Mouse (Mus musculus) megakaryocyte, embryonic 14.5 days (primary cell): ENCODE measurements around the gene Dgki. TPM values are rescaled to one million over a fixed set of nuclear protein-coding genes. Genes with fewer than 3 reads are reported as not detected.

Experiments used
- H3K27me3 ChIP-seq: replicated peaks from 2 replicates; pipeline ENCODE3; 2012; ENCODE audit warnings: inconsistent platforms
- H3K36me3 ChIP-seq: replicated peaks from 2 replicates; pipeline ENCODE3; 2012; ENCODE audit warnings: low read length, inconsistent platforms, mixed read lengths
- H3K4me1 ChIP-seq: 2 replicates; pipeline ENCODE4 v1.6.1; 2012; ENCODE audit warnings: inconsistent platforms
- H3K4me3 ChIP-seq: replicated peaks from 2 replicates; pipeline ENCODE3; 2012; ENCODE audit warnings: moderate library complexity, mild to moderate bottlenecking, inconsistent platforms
- H3K9me3 ChIP-seq: 2 replicates; pipeline ENCODE4 v1.6.1; 2012; ENCODE audit warnings: inconsistent platforms
- FLI1 ChIP-seq: IDR thresholded peaks from 2 replicates; pipeline ENCODE4 v1.6.1; 2012; ENCODE audit warnings: low read length, inconsistent platforms, mixed read lengths
- GATA1 ChIP-seq: IDR thresholded peaks from 3 replicates; pipeline ENCODE4 v1.6.1; 2012; ENCODE audit warnings: mixed read lengths, low read length, inconsistent platforms, borderline replicate concordance
- polyA plus RNA-seq: library from polyadenylated mRNA; stranded (reverse); fragments of >175 nt; gene quantifications from 2 replicates; pipeline ENCODE4 v1.2.3, GENCODE M21; 2012; ENCODE audit warnings: low replicate concordance; ENCODE audit not compliant: insufficient read depth

The Dgki gene
- polyA plus RNA-seq, 1 experiment, result 0.02 TPM

DNA sequence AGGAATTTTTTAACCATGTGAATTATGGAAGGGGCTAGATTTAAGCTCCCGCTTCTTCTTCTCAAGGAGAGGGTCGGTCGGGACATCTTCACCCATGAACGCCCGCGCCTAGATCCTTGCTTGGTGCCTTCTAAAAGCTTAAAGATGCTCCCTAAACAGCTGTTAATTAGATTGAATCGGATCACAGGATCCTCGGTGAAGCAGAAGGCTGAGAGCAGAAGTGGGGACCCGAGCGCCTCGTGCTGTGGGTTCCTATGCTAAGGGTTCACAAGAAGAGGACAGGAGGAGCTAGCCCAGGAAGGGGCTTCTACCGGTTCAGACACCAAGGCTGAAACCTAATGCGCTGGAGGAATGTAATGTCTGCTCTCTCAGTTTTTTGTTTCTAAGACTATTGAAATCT lies 508 bp upstream of the Dgki start:
- Histone ChIP-seq H3K27me3 (peaks cover 63% of the 10 kb centered on the region), H3K9me3 (peaks cover 6% of the 10 kb centered on the region), H3K36me3 (no peaks in the 10 kb centered on the region), H3K4me1 (peaks cover 22% of the 10 kb centered on the region), H3K4me3 (no peak overlapping the region)
- TF ChIP-seq GATA1, result no peak
- no peak for TF ChIP-seq FLI1

DNA sequence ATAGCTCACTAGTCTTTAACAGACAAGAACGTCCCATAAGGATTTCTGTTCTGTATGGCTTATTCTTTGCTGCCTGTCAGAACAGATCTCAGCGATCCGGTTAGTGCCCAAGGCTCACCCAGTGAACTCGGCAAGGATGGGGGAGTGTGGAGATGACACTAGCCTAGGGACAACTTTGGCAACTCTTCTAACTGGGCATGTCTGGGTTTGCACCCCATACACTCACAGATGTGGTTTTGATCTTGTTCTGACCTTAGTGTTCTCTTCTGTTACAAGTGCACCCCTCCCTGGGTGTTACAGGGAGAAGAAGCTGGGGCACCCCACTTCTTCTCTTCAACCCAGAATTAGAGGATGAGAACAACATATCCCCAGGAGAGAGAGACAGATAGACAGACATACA lies 1.0 kb downstream of the Dgki start:
- no peak for TF ChIP-seq GATA1
- no peak for TF ChIP-seq FLI1
- Histone ChIP-seq H3K27me3 (peaks cover 61% of the 10 kb centered on the region), H3K9me3 (peaks cover 5% of the 10 kb centered on the region), H3K4me3 (peak overlapping the region; percentile 88), H3K4me1 (peaks cover 22% of the 10 kb centered on the region), H3K36me3 (no peaks in the 10 kb centered on the region)

DNA sequence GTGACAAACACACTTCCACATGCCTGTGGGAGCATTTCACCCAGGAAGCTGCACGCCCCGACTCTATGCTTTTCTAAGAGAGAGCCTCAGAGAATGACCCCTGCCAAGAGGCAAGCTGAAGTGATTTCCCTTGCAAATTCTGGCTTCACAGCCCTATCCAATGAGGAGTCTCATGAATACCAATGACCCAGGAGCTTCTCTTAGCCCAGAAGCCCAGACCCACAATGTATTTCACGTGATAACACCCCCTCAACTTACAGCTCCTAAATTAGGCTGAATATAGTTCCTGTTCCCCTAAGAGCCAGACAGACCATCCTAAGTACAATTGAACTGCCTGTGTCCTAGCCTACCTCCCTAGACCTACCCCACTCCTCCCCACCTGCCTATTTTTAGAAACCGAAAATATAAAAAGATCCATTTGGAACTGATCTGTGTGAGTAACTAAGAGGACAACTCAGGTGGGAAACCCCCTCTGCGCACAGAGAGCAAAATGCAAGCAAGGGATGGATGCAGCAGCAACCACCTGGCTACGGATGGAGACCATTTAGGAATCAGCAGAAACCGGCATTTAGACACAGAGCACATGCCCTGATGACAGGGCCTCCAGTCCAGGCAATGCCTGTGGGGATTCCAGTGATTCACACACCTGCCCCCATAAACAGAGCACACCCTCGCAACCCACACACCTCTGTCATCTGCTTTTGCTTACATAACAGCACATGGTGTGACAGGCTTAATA lies 2.1 kb downstream of the Dgki start:
- no peak for TF ChIP-seq FLI1
- TF ChIP-seq GATA1, result no peak
- no peaks in the 10 kb centered on the region for H3K36me3 ChIP-seq
- peaks cover 22% of the 10 kb centered on the region for H3K4me1 ChIP-seq
- H3K4me3 ChIP-seq, result no peak overlapping the region
- peaks cover 57% of the 10 kb centered on the region for H3K27me3 ChIP-seq
- H3K9me3 ChIP-seq, result peaks cover 5% of the 10 kb centered on the region

DNA sequence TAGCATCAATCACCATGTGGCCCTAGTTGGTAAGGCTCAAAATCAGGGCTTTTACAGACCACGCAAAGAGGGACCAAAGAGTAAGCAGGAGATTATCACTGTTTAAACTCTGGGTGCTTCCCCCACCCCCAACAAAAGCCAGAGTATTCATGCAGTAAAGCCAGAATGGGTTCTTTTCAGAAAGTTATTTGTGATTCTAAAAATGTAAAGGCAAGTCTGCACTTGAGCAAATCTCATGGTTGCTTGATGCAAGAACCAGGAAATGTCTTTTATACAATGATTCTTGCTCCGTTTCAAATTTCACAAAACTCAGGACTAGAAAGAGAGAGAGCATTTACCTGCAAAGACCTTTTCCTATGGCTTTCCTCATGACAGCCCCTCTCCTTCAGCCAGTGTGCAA lies 7.9 kb downstream of the Dgki start:
- H3K4me1 ChIP-seq, result no peaks in the 10 kb centered on the region; the same call in 1 of the 2 replicates
- peaks cover 8% of the 10 kb centered on the region for H3K27me3 ChIP-seq
- no peak for TF ChIP-seq FLI1
- TF ChIP-seq GATA1, result no peak
- no peaks in the 10 kb centered on the region for H3K36me3 ChIP-seq
- H3K9me3 ChIP-seq, result no peaks in the 10 kb centered on the region
- H3K4me3 ChIP-seq, result no peak overlapping the region

DNA sequence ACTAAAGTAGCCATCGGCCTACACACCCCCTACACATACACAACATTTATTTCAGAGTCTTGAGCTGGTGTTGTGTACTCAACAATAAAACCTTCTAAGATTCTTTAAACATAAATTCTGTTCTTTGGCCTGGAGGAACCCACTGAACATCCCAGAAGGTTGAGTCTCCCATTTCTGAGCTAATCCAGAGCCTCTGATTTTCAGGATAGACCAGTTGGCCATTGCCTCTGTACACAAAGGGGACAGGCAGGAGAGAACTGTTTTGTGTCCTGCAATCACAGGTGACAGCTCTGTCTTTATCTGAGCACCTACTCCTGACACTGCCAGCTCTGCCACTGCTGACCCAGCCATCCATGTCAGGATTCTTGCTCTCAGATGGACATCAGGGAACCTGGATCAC lies 8.8 kb downstream of the Dgki start:
- Histone ChIP-seq H3K4me3 (no peak overlapping the region), H3K9me3 (no peaks in the 10 kb centered on the region), H3K27me3 (peaks cover 11% of the 10 kb centered on the region), H3K4me1 (no peaks in the 10 kb centered on the region), H3K36me3 (no peaks in the 10 kb centered on the region)
- no peak for TF ChIP-seq FLI1

DNA sequence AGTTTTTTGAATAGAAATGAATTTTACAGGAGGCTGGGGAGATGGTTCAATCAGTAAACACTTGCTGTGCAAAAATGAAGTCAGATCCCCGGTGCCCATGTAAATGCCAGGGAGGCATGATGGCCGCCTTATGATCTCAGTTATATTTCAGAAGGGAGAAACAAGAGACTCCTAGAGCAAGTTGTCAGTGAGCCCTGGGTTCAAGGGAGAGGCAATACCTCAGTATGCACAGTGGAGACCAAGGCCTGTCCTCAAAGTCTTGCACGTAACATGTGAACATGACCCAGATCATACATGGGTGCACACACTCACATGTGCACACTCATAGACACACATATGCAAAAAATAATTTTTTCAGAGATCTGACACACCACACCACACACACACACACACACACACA lies 9.3 kb downstream of the Dgki start:
- Histone ChIP-seq H3K9me3 (no peaks in the 10 kb centered on the region), H3K4me1 (no peaks in the 10 kb centered on the region), H3K27me3 (peaks cover 10% of the 10 kb centered on the region), H3K36me3 (no peaks in the 10 kb centered on the region), H3K4me3 (no peak overlapping the region)
- TF ChIP-seq FLI1, result no peak
- no peak for TF ChIP-seq GATA1

DNA sequence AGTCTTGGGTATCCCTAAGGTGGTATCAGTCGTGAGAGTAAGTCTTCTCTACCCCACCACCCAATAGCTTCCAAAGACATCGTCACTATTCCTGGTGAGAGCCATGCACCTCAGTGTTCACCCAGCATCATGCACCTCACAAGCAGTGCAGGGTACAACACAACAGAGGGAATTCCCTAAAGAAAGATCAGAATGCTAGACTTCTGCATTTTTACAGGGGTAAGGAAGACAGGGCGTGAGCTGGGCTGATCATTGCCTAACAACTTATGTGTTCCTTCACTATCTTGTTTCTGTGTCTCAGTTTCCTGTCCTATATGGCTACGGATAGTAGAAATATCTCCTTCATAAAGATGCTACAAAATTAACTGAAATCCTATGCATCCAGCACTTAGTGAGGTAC lies 13.8 kb downstream of the Dgki start:
- Histone ChIP-seq H3K36me3 (no peaks in the 10 kb centered on the region), H3K27me3 (peaks cover 14% of the 10 kb centered on the region), H3K4me3 (no peak overlapping the region), H3K9me3 (0 out of 2 replicates have a peak, but pooled peaks cover 3% of the 10 kb centered on the region), H3K4me1 (peaks cover 12% of the 10 kb centered on the region)
- TF ChIP-seq GATA1 (no peak), FLI1 (no peak)

DNA sequence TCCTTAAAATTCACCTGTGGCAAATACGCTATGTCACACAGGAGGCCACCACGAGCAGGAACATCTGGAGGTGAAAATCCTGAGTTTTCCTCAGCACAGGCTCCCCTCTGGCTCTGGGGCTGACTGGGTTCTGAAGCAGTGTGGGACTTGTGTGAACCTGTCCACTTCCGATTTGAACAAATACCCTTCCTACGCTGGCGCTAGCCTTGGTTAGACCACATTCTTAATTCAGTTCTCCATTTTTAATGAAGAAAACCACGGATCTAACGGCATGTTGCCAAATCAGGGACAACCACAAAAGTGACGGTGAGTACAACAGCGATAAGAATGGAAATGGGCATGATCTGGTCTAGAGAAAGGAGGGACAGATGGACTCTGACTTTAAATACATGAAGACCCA lies 15.1 kb downstream of the Dgki start:
- peaks cover 16% of the 10 kb centered on the region for H3K27me3 ChIP-seq
- no peak for TF ChIP-seq GATA1
- no peak for TF ChIP-seq FLI1
- no peak overlapping the region for H3K4me3 ChIP-seq
- peaks cover 12% of the 10 kb centered on the region for H3K4me1 ChIP-seq
- H3K9me3 ChIP-seq, result 0 out of 2 replicates have a peak, but pooled peaks cover 3% of the 10 kb centered on the region
- no peaks in the 10 kb centered on the region for H3K36me3 ChIP-seq

DNA sequence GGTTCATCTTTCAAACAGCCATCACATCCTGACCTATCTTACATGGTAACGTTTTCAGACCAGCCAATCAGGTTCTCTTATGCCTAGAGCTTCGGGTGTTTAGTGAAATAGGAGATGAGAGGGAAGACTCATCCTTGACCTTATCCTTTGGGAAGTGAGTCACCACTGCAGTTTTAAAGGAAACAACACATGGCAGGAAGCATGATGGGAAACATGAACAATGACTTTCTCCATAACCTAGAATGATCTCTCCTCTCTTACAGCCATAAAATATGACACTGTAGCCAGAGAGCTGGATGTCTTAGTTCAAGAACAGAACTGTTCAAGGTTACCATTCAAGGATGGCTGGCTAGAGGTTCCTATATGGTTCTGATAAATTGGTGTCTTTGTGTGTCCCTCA lies 16.6 kb downstream of the Dgki start:
- TF ChIP-seq FLI1 (no peak), GATA1 (no peak)
- peaks cover 13% of the 10 kb centered on the region for H3K27me3 ChIP-seq
- H3K9me3 ChIP-seq, result 0 out of 2 replicates have a peak, but pooled peaks cover 3% of the 10 kb centered on the region
- peaks cover 12% of the 10 kb centered on the region for H3K4me1 ChIP-seq
- H3K4me3 ChIP-seq, result no peak overlapping the region
- H3K36me3 ChIP-seq, result no peaks in the 10 kb centered on the region

DNA sequence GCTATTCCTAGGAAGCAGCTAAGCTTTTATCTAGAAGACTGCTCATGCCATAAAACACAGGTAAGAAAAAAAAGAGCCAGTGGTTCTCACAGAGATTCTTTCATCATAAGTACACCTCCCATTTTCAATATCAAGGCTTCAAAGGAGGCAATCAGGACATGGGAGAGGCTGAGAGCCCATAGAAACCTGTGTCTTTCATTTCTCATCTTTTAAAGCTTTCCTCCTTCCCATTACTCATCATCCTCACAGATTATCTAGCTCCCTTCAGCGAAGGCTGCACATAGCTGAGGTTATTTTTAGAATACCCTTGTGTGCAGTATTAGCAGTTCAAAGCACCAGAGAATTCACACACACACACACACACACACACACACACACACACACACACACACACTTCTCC lies 17.3 kb downstream of the Dgki start:
- Histone ChIP-seq H3K27me3 (peaks cover 13% of the 10 kb centered on the region), H3K36me3 (no peaks in the 10 kb centered on the region), H3K4me1 (peaks cover 12% of the 10 kb centered on the region), H3K9me3 (0 out of 2 replicates have a peak, but pooled peaks cover 3% of the 10 kb centered on the region), H3K4me3 (no peak overlapping the region)
- TF ChIP-seq FLI1, result no peak
- no peak for TF ChIP-seq GATA1
